Mouse (Mus musculus): ENCODE results near the gene Nap1l4. TPM values are rescaled to one million over a fixed set of nuclear protein-coding genes. Genes with fewer than 3 reads are reported as not detected.
"Not testable (repeated sequence)": the region's sequence is repeated elsewhere in the genome, so short reads cannot be mapped to it uniquely, and the experiment has no call there.

Gene Nap1l4
- 121 to 136 TPM (median 124 TPM) in 3 replicates for total RNA-seq (2017)

GRCm38 (mm10) chr7:143548976-143549457, at the start of gene Nap1l4:
Nap1l4 (minus strand) TSS chr7:143549106.
- peak; percentile 97 for ATAC-seq (replicated peaks; ENCODE audit: insufficient number of reproducible peaks, low FRiP score, low TSS enrichment, poor library complexity, severe bottlenecking)

- no peak for ATAC-seq (replicated peaks; ENCODE audit: insufficient number of reproducible peaks, low FRiP score, low TSS enrichment, poor library complexity, severe bottlenecking)
Measured at GRCm38 (mm10) chr7:143594865-143595264, 46.0 kb upstream of the Nap1l4 start.

- ATAC-seq (replicated peaks; ENCODE audit: insufficient number of reproducible peaks, low FRiP score, low TSS enrichment, poor library complexity, severe bottlenecking): no peak
Measured at GRCm38 (mm10) chr7:143592255-143592654, 43.3 kb upstream of the Nap1l4 start.

- no peak for ATAC-seq (replicated peaks; ENCODE audit: insufficient number of reproducible peaks, low FRiP score, low TSS enrichment, poor library complexity, severe bottlenecking)
Measured at GRCm38 (mm10) chr7:143588006-143588405, 39.1 kb upstream of the Nap1l4 start.

- ATAC-seq (replicated peaks; ENCODE audit: insufficient number of reproducible peaks, low FRiP score, low TSS enrichment, poor library complexity, severe bottlenecking): no peak
Measured at GRCm38 (mm10) chr7:143587586-143587985, 38.7 kb upstream of the Nap1l4 start.

- ATAC-seq (replicated peaks; ENCODE audit: insufficient number of reproducible peaks, low FRiP score, low TSS enrichment, poor library complexity, severe bottlenecking): peak; percentile 72
Measured at GRCm38 (mm10) chr7:143583956-143584355, 35.0 kb upstream of the Nap1l4 start.

- ATAC-seq (replicated peaks; ENCODE audit: insufficient number of reproducible peaks, low FRiP score, low TSS enrichment, poor library complexity, severe bottlenecking): no peak
Measured at GRCm38 (mm10) chr7:143583025-143583424, 34.1 kb upstream of the Nap1l4 start.

GRCm38 (mm10) chr7:143575751-143576150, 26.8 kb upstream of the Nap1l4 start:
- ATAC-seq (replicated peaks; ENCODE audit: insufficient number of reproducible peaks, low FRiP score, low TSS enrichment, poor library complexity, severe bottlenecking): no peak

- no peak for ATAC-seq (replicated peaks; ENCODE audit: insufficient number of reproducible peaks, low FRiP score, low TSS enrichment, poor library complexity, severe bottlenecking)
Measured at GRCm38 (mm10) chr7:143565648-143566039, 16.7 kb upstream of the Nap1l4 start.

- ATAC-seq (replicated peaks; ENCODE audit: insufficient number of reproducible peaks, low FRiP score, low TSS enrichment, poor library complexity, severe bottlenecking): no peak
Measured at GRCm38 (mm10) chr7:143565015-143565647, 16.2 kb upstream of the Nap1l4 start.

- no peak for ATAC-seq (replicated peaks; ENCODE audit: insufficient number of reproducible peaks, low FRiP score, low TSS enrichment, poor library complexity, severe bottlenecking)
Measured at GRCm38 (mm10) chr7:143563787-143564186, 14.9 kb upstream of the Nap1l4 start.

GRCm38 (mm10) chr7:143557616-143558015, 8.7 kb upstream of the Nap1l4 start:
- ATAC-seq (replicated peaks; ENCODE audit: insufficient number of reproducible peaks, low FRiP score, low TSS enrichment, poor library complexity, severe bottlenecking): no peak

GRCm38 (mm10) chr7:143556964-143557610, 8.2 kb upstream of the Nap1l4 start:
- ATAC-seq (replicated peaks; ENCODE audit: insufficient number of reproducible peaks, low FRiP score, low TSS enrichment, poor library complexity, severe bottlenecking): no peak

- ATAC-seq (replicated peaks; ENCODE audit: insufficient number of reproducible peaks, low FRiP score, low TSS enrichment, poor library complexity, severe bottlenecking): no peak
Measured at GRCm38 (mm10) chr7:143549588-143550220, 798 bp upstream of the Nap1l4 start.

GRCm38 (mm10) chr7:143548231-143548961, 510 bp downstream of the Nap1l4 start:
- ATAC-seq (replicated peaks; ENCODE audit: insufficient number of reproducible peaks, low FRiP score, low TSS enrichment, poor library complexity, severe bottlenecking): peak; percentile 37

- ATAC-seq (replicated peaks; ENCODE audit: insufficient number of reproducible peaks, low FRiP score, low TSS enrichment, poor library complexity, severe bottlenecking): no peak
Measured at GRCm38 (mm10) chr7:143546554-143546953, 2.4 kb downstream of the Nap1l4 start.

- no peak for ATAC-seq (replicated peaks; ENCODE audit: insufficient number of reproducible peaks, low FRiP score, low TSS enrichment, poor library complexity, severe bottlenecking)
Measured at GRCm38 (mm10) chr7:143544368-143544767, 4.5 kb downstream of the Nap1l4 start.

- no peak for ATAC-seq (replicated peaks; ENCODE audit: insufficient number of reproducible peaks, low FRiP score, low TSS enrichment, poor library complexity, severe bottlenecking)
Measured at GRCm38 (mm10) chr7:143538671-143539070, 10.2 kb downstream of the Nap1l4 start.

- not testable (repeated sequence) for ATAC-seq (replicated peaks; ENCODE audit: insufficient number of reproducible peaks, low FRiP score, low TSS enrichment, poor library complexity, severe bottlenecking)
Measured at GRCm38 (mm10) chr7:143538229-143538628, 10.7 kb downstream of the Nap1l4 start.

Data from monocyte, adult 5-6 weeks (primary cell).